Mouse (Mus musculus): ENCODE data around the gene Shkbp1.

- no peak for TF ChIP-seq GATA1 (IDR thresholded peaks at IDR 0.05; ENCODE audit: borderline replicate concordance, low read length)
- no peak for TF ChIP-seq FLI1 (IDR thresholded peaks at IDR 0.05; ENCODE audit: low read length)
Measured at GRCm38 (mm10) chr7:27305091-27305730, 50.6 kb downstream of the Shkbp1 start.
